Mouse (Mus musculus): ENCODE results near the gene Pramef8. TPM values are rescaled to one million over a fixed set of nuclear protein-coding genes. Genes with fewer than 3 reads are reported as not detected.

The Pramef8 gene
- 8.8 and 12.1 TPM in 2 replicates for polyA plus RNA-seq (2014; fragmentation: Nextera tagmentation; extraction: Ambion mirVana)

GRCm38 (mm10) chr4:143412219-143413092 is at the start of gene Pramef8:
TSS of gene Pramef8 (plus strand) at chr4:143412426.
- 1% methylated on average over 50 of the region's 50 CpGs for WGBS
- peak; percentile 95 for ATAC-seq (ENCODE audit: low read depth)
- Histone ChIP-seq H3K4me2 (ENCODE audit: low read depth, low read length) (peak within 1 kb of the TSS; percentile 55), H3K9ac (ENCODE audit: low read depth, low read length) (peak within 1 kb of the TSS; percentile 68), H3K9me3 (ENCODE audit: control insufficient read depth, low read length) (peaks cover 15% of the 10 kb centered on the region), H3K27ac (replicated peaks; ENCODE audit: low read depth, low read length) (peak within 1 kb of the TSS; percentile 83), H3K36me3 (ENCODE audit: control insufficient read depth, insufficient read depth, low read length) (peaks cover 38% of the 10 kb centered on the region), H3K4me1 (ENCODE audit: control insufficient read depth, insufficient read depth, low read length) (0 out of 2 replicates have a peak, but pooled peaks cover 3% of the 10 kb centered on the region), H3K27me3 (replicated peaks; ENCODE audit: control insufficient read depth, insufficient read depth, low read length) (no peaks in the 10 kb centered on the region), H3K4me3 (ENCODE audit: low read depth, low read length) (peak within 1 kb of the TSS; percentile 53)
- DNase-seq (ENCODE audit: low spot score), result peak; percentile 96

GRCm38 (mm10) chr4:143366415-143367041 is 45.7 kb upstream of the Pramef8 start:
- H3K27me3 ChIP-seq (replicated peaks; ENCODE audit: control insufficient read depth, insufficient read depth, low read length), result no peaks in the 10 kb centered on the region
- no peak overlapping the region for H3K27ac ChIP-seq (replicated peaks; ENCODE audit: low read depth, low read length)
- DNase-seq (ENCODE audit: low spot score) (peak; percentile 33), ATAC-seq (ENCODE audit: low read depth) (no peak)
- 53% methylated on average over 15 of the region's 15 CpGs for WGBS
- H3K4me1 ChIP-seq (ENCODE audit: control insufficient read depth, insufficient read depth, low read length), result no peaks in the 10 kb centered on the region
- no peak overlapping the region for H3K4me2 ChIP-seq (ENCODE audit: low read depth, low read length)
- no peak overlapping the region for H3K4me3 ChIP-seq (ENCODE audit: low read depth, low read length)
- no peaks in the 10 kb centered on the region for H3K9me3 ChIP-seq (ENCODE audit: control insufficient read depth, low read length)
- H3K36me3 ChIP-seq (ENCODE audit: control insufficient read depth, insufficient read depth, low read length), result no peaks in the 10 kb centered on the region
- H3K9ac ChIP-seq (ENCODE audit: low read depth, low read length), result no peak overlapping the region

- WGBS, result 41% methylated on average over 7 of the region's 7 CpGs
- DNase-seq (ENCODE audit: low spot score) (no peak), ATAC-seq (ENCODE audit: low read depth) (no peak)
- Histone ChIP-seq H3K4me1 (ENCODE audit: control insufficient read depth, insufficient read depth, low read length) (no peaks in the 10 kb centered on the region), H3K9me3 (ENCODE audit: control insufficient read depth, low read length) (no peaks in the 10 kb centered on the region), H3K9ac (ENCODE audit: low read depth, low read length) (no peak overlapping the region), H3K4me2 (ENCODE audit: low read depth, low read length) (no peak overlapping the region), H3K27ac (replicated peaks; ENCODE audit: low read depth, low read length) (no peak overlapping the region), H3K27me3 (replicated peaks; ENCODE audit: control insufficient read depth, insufficient read depth, low read length) (peaks cover 10% of the 10 kb centered on the region; the same call in 1 of the 2 replicates), H3K4me3 (ENCODE audit: low read depth, low read length) (no peak overlapping the region), H3K36me3 (ENCODE audit: control insufficient read depth, insufficient read depth, low read length) (no peaks in the 10 kb centered on the region)
Measured at GRCm38 (mm10) chr4:143379480-143379879, 32.7 kb upstream of the Pramef8 start.

GRCm38 (mm10) chr4:143379931-143380715 is 32.1 kb upstream of the Pramef8 start:
- no peak overlapping the region for H3K9ac ChIP-seq (ENCODE audit: low read depth, low read length)
- no peak overlapping the region for H3K4me2 ChIP-seq (ENCODE audit: low read depth, low read length)
- WGBS, result 30% methylated on average over 15 of the region's 15 CpGs
- no peak for ATAC-seq (ENCODE audit: low read depth)
- no peaks in the 10 kb centered on the region for H3K4me1 ChIP-seq (ENCODE audit: control insufficient read depth, insufficient read depth, low read length)
- no peaks in the 10 kb centered on the region for H3K36me3 ChIP-seq (ENCODE audit: control insufficient read depth, insufficient read depth, low read length)
- no peak overlapping the region for H3K27ac ChIP-seq (replicated peaks; ENCODE audit: low read depth, low read length)
- no peaks in the 10 kb centered on the region for H3K9me3 ChIP-seq (ENCODE audit: control insufficient read depth, low read length)
- no peak overlapping the region for H3K4me3 ChIP-seq (ENCODE audit: low read depth, low read length)
- DNase-seq (ENCODE audit: low spot score), result peak; percentile 10
- H3K27me3 ChIP-seq (replicated peaks; ENCODE audit: control insufficient read depth, insufficient read depth, low read length), result peaks cover 10% of the 10 kb centered on the region; the same call in 1 of the 2 replicates

GRCm38 (mm10) chr4:143380716-143381004 is 31.6 kb upstream of the Pramef8 start:
- Histone ChIP-seq H3K9ac (ENCODE audit: low read depth, low read length) (no peak overlapping the region), H3K27me3 (replicated peaks; ENCODE audit: control insufficient read depth, insufficient read depth, low read length) (peaks cover 10% of the 10 kb centered on the region; the same call in 1 of the 2 replicates), H3K4me3 (ENCODE audit: low read depth, low read length) (no peak overlapping the region), H3K4me2 (ENCODE audit: low read depth, low read length) (no peak overlapping the region), H3K4me1 (ENCODE audit: control insufficient read depth, insufficient read depth, low read length) (no peaks in the 10 kb centered on the region), H3K9me3 (ENCODE audit: control insufficient read depth, low read length) (no peaks in the 10 kb centered on the region), H3K27ac (replicated peaks; ENCODE audit: low read depth, low read length) (no peak overlapping the region), H3K36me3 (ENCODE audit: control insufficient read depth, insufficient read depth, low read length) (no peaks in the 10 kb centered on the region)
- DNase-seq (ENCODE audit: low spot score), result peak; percentile 43
- ATAC-seq (ENCODE audit: low read depth), result no peak
- WGBS, result 1% methylated on average over 5 of the region's 5 CpGs

GRCm38 (mm10) chr4:143382163-143382562 is 30.1 kb upstream of the Pramef8 start:
- Histone ChIP-seq H3K36me3 (ENCODE audit: control insufficient read depth, insufficient read depth, low read length) (no peaks in the 10 kb centered on the region), H3K9me3 (ENCODE audit: control insufficient read depth, low read length) (no peaks in the 10 kb centered on the region), H3K27me3 (replicated peaks; ENCODE audit: control insufficient read depth, insufficient read depth, low read length) (peaks cover 10% of the 10 kb centered on the region; the same call in 1 of the 2 replicates), H3K4me1 (ENCODE audit: control insufficient read depth, insufficient read depth, low read length) (no peaks in the 10 kb centered on the region), H3K4me3 (ENCODE audit: low read depth, low read length) (no peak overlapping the region), H3K4me2 (ENCODE audit: low read depth, low read length) (no peak overlapping the region), H3K27ac (replicated peaks; ENCODE audit: low read depth, low read length) (no peak overlapping the region), H3K9ac (ENCODE audit: low read depth, low read length) (no peak overlapping the region)
- ATAC-seq (ENCODE audit: low read depth) (no peak), DNase-seq (ENCODE audit: low spot score) (no peak)
- 72% methylated on average over 3 of the region's 3 CpGs for WGBS

- Histone ChIP-seq H3K27ac (replicated peaks; ENCODE audit: low read depth, low read length) (no peak overlapping the region), H3K9me3 (ENCODE audit: control insufficient read depth, low read length) (no peaks in the 10 kb centered on the region), H3K4me3 (ENCODE audit: low read depth, low read length) (no peak overlapping the region), H3K4me1 (ENCODE audit: control insufficient read depth, insufficient read depth, low read length) (no peaks in the 10 kb centered on the region), H3K4me2 (ENCODE audit: low read depth, low read length) (no peak overlapping the region), H3K27me3 (replicated peaks; ENCODE audit: control insufficient read depth, insufficient read depth, low read length) (peaks cover 10% of the 10 kb centered on the region; the same call in 1 of the 2 replicates), H3K9ac (ENCODE audit: low read depth, low read length) (no peak overlapping the region), H3K36me3 (ENCODE audit: control insufficient read depth, insufficient read depth, low read length) (no peaks in the 10 kb centered on the region)
- ATAC-seq (ENCODE audit: low read depth) (no peak), DNase-seq (ENCODE audit: low spot score) (no peak)
- WGBS, result 45% methylated on average over 4 of the region's 4 CpGs
Measured at GRCm38 (mm10) chr4:143383646-143384045, 28.6 kb upstream of the Pramef8 start.

GRCm38 (mm10) chr4:143388955-143389702 is 23.1 kb upstream of the Pramef8 start:
- no peak overlapping the region for H3K27ac ChIP-seq (replicated peaks; ENCODE audit: low read depth, low read length)
- H3K4me1 ChIP-seq (ENCODE audit: control insufficient read depth, insufficient read depth, low read length), result no peaks in the 10 kb centered on the region
- H3K36me3 ChIP-seq (ENCODE audit: control insufficient read depth, insufficient read depth, low read length), result no peaks in the 10 kb centered on the region
- peak; percentile 93 for ATAC-seq (ENCODE audit: low read depth)
- DNase-seq (ENCODE audit: low spot score), result peak; percentile 83
- WGBS, result 11% methylated on average over 24 of the region's 43 CpGs
- H3K4me2 ChIP-seq (ENCODE audit: low read depth, low read length), result peak overlapping the region; percentile 55
- H3K27me3 ChIP-seq (replicated peaks; ENCODE audit: control insufficient read depth, insufficient read depth, low read length), result no peaks in the 10 kb centered on the region
- H3K4me3 ChIP-seq (ENCODE audit: low read depth, low read length), result peak overlapping the region; percentile 40
- H3K9me3 ChIP-seq (ENCODE audit: control insufficient read depth, low read length), result peaks cover 2% of the 10 kb centered on the region; the same call in 1 of the 2 replicates
- peak overlapping the region; percentile 61 for H3K9ac ChIP-seq (ENCODE audit: low read depth, low read length)
